Mouse (Mus musculus): ENCODE data around the gene Srcin1.

GRCm38 (mm10) chr11:97608933-97609332 is 32.9 kb upstream of the Srcin1 start:
- no peak for TF ChIP-seq CTCF (IDR thresholded peaks at IDR 0.05; ENCODE audit: control insufficient read depth, insufficient read depth, insufficient read length)
- no peak for TF ChIP-seq FOSL1 (IDR thresholded peaks at IDR 0.05; ENCODE audit: insufficient read depth, low read length, poor library complexity, severe bottlenecking)
- no peak for TF ChIP-seq MAX (IDR thresholded peaks at IDR 0.05)
- TF ChIP-seq USF1 (IDR thresholded peaks at IDR 0.05; ENCODE audit: low read depth) = no peak
- TF ChIP-seq CEBPB (IDR thresholded peaks at IDR 0.05; ENCODE audit: low read depth) = no peak

Data from C2C12 (cell line).